Mouse (Mus musculus): Measurements from ENCODE around the gene Bpifb5. TPM values are rescaled to one million over a fixed set of nuclear protein-coding genes. Genes with fewer than 3 reads are reported as not detected.
"Not testable (repeated sequence)": the region's sequence is repeated elsewhere in the genome, so short reads cannot be mapped to it uniquely, and the experiment has no call there.

Bpifb5 gene
- total RNA-seq, 2 experiments from 2014 or later: not detected

DNA sequence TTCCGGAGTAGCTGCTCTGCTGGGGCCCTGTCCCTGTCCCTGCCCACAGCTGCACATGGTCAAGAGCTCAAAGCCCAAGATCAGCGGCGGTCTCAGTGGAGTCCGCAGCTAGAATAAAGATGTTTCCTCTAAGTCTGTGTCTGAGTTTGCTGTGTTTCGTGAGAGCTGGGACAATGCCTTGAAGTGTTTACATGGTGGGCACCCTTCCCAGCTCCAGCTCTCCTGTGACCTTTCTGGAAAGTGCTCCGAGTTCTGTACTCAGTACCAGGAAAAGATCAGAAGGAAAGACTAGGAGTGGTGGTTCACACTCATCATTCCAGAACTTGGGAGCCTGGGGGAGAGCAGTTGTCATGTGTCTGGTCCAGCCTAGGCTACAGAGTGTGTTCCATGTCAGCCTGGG is 17.2 kb downstream of the Bpifb5 start:
- DNase-seq (ENCODE audit: low spot score): no peak

GRCm38 (mm10) chr2:154242726-154243125 is 19.2 kb downstream of the Bpifb5 start:
- DNase-seq (ENCODE audit: low spot score): not testable (repeated sequence)

DNA sequence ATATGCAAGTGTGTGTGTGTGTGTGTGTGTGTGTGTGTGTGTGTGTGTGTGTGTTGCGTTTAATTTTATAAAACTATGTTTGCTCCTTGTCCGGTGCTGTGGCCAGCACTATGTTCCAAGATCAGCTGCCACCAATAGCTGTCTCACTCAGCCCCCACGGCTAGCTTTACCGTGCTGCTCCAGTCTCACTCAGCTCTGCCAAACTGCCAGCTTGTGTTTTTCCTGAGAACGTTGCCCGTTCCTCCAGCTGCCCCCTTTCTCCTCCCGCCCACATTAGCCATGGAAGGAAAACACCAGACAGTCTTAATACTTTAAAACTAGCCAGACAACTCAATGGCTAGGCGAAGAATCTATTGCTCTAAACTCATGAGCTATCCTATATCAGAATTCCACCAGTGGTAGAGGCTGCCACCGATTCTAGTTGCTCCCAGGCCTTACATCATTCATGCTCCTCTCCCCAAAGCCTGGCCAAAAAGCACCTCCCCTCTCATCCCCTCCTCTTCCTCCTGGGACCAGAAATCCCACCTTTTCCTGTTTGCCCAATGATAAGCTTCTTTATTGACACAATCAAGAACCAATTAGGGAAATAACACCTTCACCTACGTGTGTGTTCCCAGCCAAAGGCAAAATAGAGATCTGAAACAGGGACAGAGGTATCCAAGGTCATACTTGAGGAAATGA is 20.0 kb downstream of the Bpifb5 start:
- no peak for DNase-seq (ENCODE audit: low spot score)

DNA sequence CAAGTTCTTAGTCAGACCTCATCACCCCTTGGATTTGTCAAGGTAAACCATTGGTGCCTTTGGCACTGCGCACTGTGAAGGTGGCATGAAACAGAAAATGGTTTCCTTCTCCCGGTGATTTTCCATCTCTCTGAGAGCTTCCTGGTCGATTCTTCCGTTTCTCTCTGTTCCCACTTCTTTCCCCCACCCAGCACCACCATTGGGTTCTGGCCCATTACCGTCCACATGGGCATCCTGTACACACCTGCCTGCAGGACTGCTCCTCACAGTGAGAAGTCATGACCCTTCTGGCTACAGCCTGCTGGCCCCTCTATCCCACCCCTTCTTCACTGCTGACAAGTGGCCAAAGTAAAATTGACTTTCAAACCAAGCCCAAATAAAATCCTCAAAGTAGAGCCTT is 21.8 kb downstream of the Bpifb5 start:
- DNase-seq (ENCODE audit: low spot score): no peak

DNA sequence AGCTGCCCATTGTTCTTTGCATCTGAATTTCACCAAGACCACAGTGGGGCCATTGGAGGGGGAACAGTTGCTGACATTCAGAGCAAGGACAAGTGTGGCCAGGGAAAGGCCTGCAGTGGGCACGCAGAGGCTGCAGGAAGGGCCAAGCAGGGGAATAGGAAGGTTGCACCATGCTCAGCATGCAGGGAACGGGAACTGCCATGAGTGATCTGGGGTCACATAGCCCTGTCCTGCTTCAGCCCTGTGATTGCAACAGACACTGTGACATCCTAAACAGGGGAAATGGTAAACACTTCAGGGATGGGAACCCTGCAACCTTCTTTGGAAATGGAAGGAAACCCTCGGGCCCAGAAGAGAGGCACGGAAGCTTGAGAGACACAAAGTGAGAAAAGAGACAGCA is 31.7 kb downstream of the Bpifb5 start:
- DNase-seq (ENCODE audit: low spot score): not testable (repeated sequence)

DNA sequence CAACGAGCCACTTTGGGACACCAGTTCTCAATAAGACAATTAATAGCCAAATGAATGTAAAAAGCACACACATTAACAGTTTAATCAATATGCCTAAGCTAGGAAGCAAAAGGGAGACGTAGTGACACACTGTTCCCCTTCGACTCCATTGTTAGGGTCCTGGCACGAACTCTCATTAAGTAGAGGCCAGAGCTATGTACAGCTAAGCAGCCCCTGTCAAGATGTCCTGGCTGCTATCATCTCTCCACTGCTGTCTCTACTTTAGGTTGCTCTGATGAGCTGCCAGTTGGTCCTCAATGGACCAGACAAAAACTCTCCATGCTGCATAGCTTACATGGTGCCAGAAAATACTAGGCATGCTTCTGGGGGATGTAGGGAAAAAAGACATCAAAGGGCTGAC is 32.2 kb downstream of the Bpifb5 start:
- DNase-seq (ENCODE audit: low spot score): no peak

GRCm38 (mm10) chr2:154257554-154257953 is 34.0 kb downstream of the Bpifb5 start, which contains the start of gene Bpifb9a:
Bpifb9a (plus strand) TSS chr2:154257854.
- not testable (repeated sequence) for DNase-seq (ENCODE audit: low spot score)

- DNase-seq (ENCODE audit: low spot score): not testable (repeated sequence)
Measured at GRCm38 (mm10) chr2:154264397-154264796, 40.9 kb downstream of the Bpifb5 start.

Other genes with a start within 250 kb of the Bpifb5 start
- not detected for gene Bpifa6, start 248.8 kb upstream of the Bpifb5 start, total RNA-seq (2021)
- gene Bpifa2, start 215.5 kb upstream of the Bpifb5 start, total RNA-seq (2021): not detected
- gene Bpifa3, start 93.4 kb upstream of the Bpifb5 start, total RNA-seq (2021): not detected
- not detected for gene Bpifa1, start 80.9 kb upstream of the Bpifb5 start, total RNA-seq (2021)
- not detected for gene Bpifa5, start 61.1 kb upstream of the Bpifb5 start, total RNA-seq (2021)
- gene Bpifb1, start 32.9 kb upstream of the Bpifb5 start, total RNA-seq (2021): not detected
- gene Bpifb9a, start 34.1 kb downstream of the Bpifb5 start, total RNA-seq (2021): not detected
- gene Bpifb9b, start 83.5 kb downstream of the Bpifb5 start, total RNA-seq (2021): not detected
- 10 to 100 TPM; 11.2 to 15.1 TPM for gene Cdk5rap1, start 149.3 kb downstream of the Bpifb5 start, total RNA-seq (2021)
- 100 to 1,000 TPM; 180 to 200 TPM for gene Snta1, start 184.4 kb downstream of the Bpifb5 start, total RNA-seq (2021)
- 10 to 100 TPM; 14.8 to 19.4 TPM for gene Cbfa2t2, start 212.7 kb downstream of the Bpifb5 start, total RNA-seq (2021)